Mouse (Mus musculus) spleen, postnatal 10 days (tissue): ENCODE measurements around the gene Hnrnph2.

ENCODE experiments used
- DNase-seq, 2 experiments: peaks; one replicate each; pipeline ENCODE4 v3.0.0; 2021 to 2022; ENCODE audit warnings: low spot score in 2 of 2

Hnrnph2 gene

DNA sequence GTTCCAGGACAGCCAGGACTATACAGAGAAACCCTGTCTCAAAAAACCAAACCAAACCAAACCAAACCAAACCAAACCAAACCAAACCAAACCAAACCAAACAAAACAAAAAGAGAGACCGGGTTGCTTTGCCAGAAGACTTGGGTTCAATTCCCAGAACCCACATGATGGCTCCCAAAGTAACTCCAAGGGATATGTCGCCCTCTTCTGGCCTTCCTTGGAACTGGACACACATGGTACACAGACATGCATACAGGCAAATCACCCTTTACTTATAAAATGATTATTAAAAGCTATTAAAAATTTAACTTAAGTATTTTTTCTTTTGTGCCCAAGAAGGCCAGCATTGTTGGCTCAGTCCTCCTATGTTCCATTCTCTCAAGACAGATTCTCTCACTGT is 13.3 kb downstream of the Hnrnph2 start:
- peak; percentile 28 to 60 for DNase-seq

GRCm38 (mm10) chrX:134619695-134620094 is 18.7 kb downstream of the Hnrnph2 start:
- DNase-seq = no peak

DNA sequence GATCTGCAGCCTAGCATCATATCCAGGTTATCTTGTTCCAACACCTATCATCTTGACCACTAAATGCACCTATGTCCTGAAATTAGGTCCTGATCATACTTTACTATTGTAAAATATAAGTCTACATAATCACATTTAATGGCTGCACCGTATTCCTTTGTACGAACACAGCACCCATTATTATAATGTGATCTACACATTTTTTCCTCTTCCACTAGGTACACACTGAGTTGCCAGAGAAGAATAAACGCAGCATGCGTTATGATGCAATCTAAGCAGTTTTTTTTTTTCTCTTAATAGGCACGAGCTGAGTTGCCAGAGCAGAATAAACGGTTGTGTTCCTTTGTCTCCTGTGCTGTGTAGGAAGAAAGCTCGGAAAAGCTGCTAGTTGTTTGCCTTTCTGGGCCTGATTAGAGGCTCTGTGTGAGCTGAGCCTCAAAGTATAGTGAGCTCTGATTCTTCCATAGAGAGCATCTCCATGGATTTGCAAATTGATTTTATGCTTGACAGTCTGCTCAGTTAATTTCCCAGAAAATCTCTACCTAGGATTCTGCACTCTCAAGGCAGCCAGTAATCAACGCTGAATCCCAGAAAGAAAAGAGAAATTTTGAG is 19.4 kb downstream of the Hnrnph2 start:
- DNase-seq = no peak

- no peak for DNase-seq
Observed at GRCm38 (mm10) chrX:134621685-134622084, 20.7 kb downstream of the Hnrnph2 start.

GRCm38 (mm10) chrX:134623350-134623749 is 22.4 kb downstream of the Hnrnph2 start:
- DNase-seq = no peak

GRCm38 (mm10) chrX:134628200-134628599 is 27.2 kb downstream of the Hnrnph2 start:
- no peak for DNase-seq

DNA sequence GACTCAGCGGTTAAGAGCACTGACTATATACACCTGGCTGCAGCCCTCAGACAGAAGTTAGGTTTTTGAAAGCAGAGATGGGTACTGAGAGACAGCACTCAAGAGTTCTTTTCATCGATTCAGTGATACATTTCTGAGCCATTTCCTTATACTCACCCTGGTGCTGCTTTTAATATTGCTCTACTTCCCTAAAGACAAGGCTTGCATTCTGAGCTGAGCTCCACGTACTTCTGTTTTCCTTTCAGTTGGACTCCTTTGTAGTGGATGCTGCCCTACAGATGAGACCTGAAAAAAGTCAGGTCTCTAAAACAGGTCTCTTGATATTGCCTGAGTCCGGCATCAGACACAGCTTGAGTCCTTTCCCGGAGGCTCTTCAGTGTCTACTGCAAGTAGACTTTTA is 31.7 kb downstream of the Hnrnph2 start:
- DNase-seq = no peak

- DNase-seq = no peak
Observed at GRCm38 (mm10) chrX:134635111-134635510, 34.1 kb downstream of the Hnrnph2 start.

- DNase-seq = no peak
Observed at GRCm38 (mm10) chrX:134635860-134636259, 34.9 kb downstream of the Hnrnph2 start.

GRCm38 (mm10) chrX:134641000-134641760 is 40.2 kb downstream of the Hnrnph2 start:
- no peak for DNase-seq

- no peak for DNase-seq
Observed at GRCm38 (mm10) chrX:134646338-134646737, 45.4 kb downstream of the Hnrnph2 start.

- no peak for DNase-seq
Observed at GRCm38 (mm10) chrX:134647421-134647820, 46.4 kb downstream of the Hnrnph2 start.

GRCm38 (mm10) chrX:134648031-134648692 is 47.2 kb downstream of the Hnrnph2 start:
- peak; percentile 46 to 75 for DNase-seq

GRCm38 (mm10) chrX:134652061-134652460 is 51.1 kb downstream of the Hnrnph2 start:
- no peak for DNase-seq
